Mouse (Mus musculus): ENCODE results near the gene Fzd10. TPM values are rescaled to one million over a fixed set of nuclear protein-coding genes. Genes with fewer than 3 reads are reported as not detected.

Gene Fzd10
- polyA plus RNA-seq (2012; rRNA removed), result 5.3 and 5.5 TPM in 2 replicates

DNA sequence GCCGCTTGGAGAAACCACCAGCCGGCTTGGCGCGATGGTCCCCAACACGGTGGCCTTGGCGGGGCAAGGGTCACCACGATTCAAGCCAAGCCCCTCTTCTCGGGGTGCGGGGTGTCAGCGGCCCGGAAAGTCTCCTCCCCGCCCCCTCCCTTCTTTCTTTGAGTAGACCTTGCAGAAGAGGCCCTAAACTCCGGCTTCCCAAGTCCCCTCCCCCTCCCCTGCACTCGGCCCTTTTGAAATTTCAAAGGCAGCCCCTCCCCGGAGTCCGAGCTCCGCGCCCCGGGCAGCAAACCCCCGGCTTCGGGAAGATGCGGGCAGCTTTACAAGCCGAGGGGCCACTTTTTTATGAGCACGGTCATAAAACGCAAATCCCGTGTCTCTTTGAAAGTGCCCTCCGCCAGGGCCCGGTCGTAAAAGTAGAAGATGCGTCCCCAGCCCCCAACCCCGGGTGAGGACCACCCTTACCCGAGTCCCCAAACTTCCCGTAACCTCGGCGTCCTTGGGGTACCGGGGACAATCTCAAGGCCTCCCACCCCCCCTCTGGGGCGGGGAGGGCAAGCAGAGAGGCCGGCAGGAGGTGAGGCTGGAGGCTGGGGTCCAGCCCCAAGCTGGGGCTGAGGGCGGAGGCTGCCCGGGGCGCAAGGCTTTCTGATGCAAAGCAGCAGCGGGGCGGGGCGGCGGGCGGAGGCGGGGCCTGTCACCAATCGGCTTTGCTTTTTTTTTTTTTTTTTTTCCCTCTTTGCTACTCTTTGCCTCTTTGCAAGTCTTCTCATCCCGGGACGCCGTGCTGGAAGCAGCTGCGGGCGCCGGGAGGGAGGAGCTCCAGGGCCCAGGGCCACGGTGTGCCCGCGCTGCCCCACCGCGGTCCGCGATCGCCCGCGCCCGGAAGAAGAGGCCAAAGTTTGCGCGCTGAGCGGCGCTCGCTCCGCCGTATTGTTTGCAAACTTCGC is at the start of gene Fzd10:
Fzd10 (plus strand) TSS at position 773 of the 950 bp plus-strand sequence.

Other genes starting within 250 kb of the Fzd10 start
- not detected in 2 replicates for gene Tmem132d, start 167.8 kb upstream of the Fzd10 start, polyA plus RNA-seq (2012; rRNA removed)
- gene Piwil1, start 101.7 kb downstream of the Fzd10 start, polyA plus RNA-seq (2012; rRNA removed), result 0.04 TPM in 1 of 2 replicates, not detected in the other